Mouse (Mus musculus): ENCODE measurements at regions not wholly inside any gene's neighbourhood (a gene's known extent, or its start where the extent isn't known, plus 50 kb on each side); places are given as distances from the start of the nearest gene placed in this dataset.

GRCm38 (mm10) chr11:79833817-79834216 lies 128.4 kb downstream of the Utp6 start:
- no peak overlapping the region for H3K4me3 ChIP-seq (ENCODE audit: low read length)
- no peak overlapping the region for H3K9ac ChIP-seq (ENCODE audit: low read depth, low read length)
- H3K27me3 ChIP-seq (ENCODE audit: control insufficient read depth, insufficient read depth, low read length): no peaks in the 10 kb centered on the region
- ATAC-seq (ENCODE audit: low FRiP score, low TSS enrichment): no peak
- no peak overlapping the region for H3K27ac ChIP-seq (ENCODE audit: low read depth, low read length)
- no peaks in the 10 kb centered on the region for H3K4me1 ChIP-seq (ENCODE audit: control insufficient read depth, insufficient read depth, low read length)
- no peaks in the 10 kb centered on the region for H3K9me3 ChIP-seq (ENCODE audit: control insufficient read depth, low read length)
- H3K4me2 ChIP-seq (replicated peaks; ENCODE audit: low read depth, low read length): no peak overlapping the region
- WGBS: 60% methylated on average over 2 of the region's 2 CpGs
- H3K36me3 ChIP-seq (ENCODE audit: control insufficient read depth, insufficient read depth, low read length): no peaks in the 10 kb centered on the region

- Histone ChIP-seq H3K27ac (ENCODE audit: low read depth, low read length) (no peak overlapping the region), H3K4me3 (ENCODE audit: low read length) (no peak overlapping the region), H3K4me2 (replicated peaks; ENCODE audit: low read depth, low read length) (no peak overlapping the region), H3K27me3 (ENCODE audit: control insufficient read depth, insufficient read depth, low read length) (no peaks in the 10 kb centered on the region), H3K4me1 (ENCODE audit: control insufficient read depth, insufficient read depth, low read length) (no peaks in the 10 kb centered on the region), H3K9ac (ENCODE audit: low read depth, low read length) (no peak overlapping the region), H3K36me3 (ENCODE audit: control insufficient read depth, insufficient read depth, low read length) (no peaks in the 10 kb centered on the region), H3K9me3 (ENCODE audit: control insufficient read depth, low read length) (no peaks in the 10 kb centered on the region; the same call in 1 of the 2 replicates)
- WGBS: 88% methylated on average over 11 of the region's 11 CpGs
- no peak for ATAC-seq (ENCODE audit: low FRiP score, low TSS enrichment)
Observed at GRCm38 (mm10) chr11:79831591-79832320, 130.4 kb downstream of the Utp6 start.

- Histone ChIP-seq H3K4me2 (replicated peaks; ENCODE audit: low read depth, low read length) (no peak overlapping the region), H3K27me3 (ENCODE audit: control insufficient read depth, insufficient read depth, low read length) (no peaks in the 10 kb centered on the region), H3K4me3 (ENCODE audit: low read length) (no peak overlapping the region), H3K27ac (ENCODE audit: low read depth, low read length) (no peak overlapping the region), H3K4me1 (ENCODE audit: control insufficient read depth, insufficient read depth, low read length) (no peaks in the 10 kb centered on the region), H3K9me3 (ENCODE audit: control insufficient read depth, low read length) (no peaks in the 10 kb centered on the region; the same call in 1 of the 2 replicates), H3K36me3 (ENCODE audit: control insufficient read depth, insufficient read depth, low read length) (no peaks in the 10 kb centered on the region), H3K9ac (ENCODE audit: low read depth, low read length) (no peak overlapping the region)
- WGBS: 85% methylated on average over 5 of the region's 5 CpGs
- no peak for ATAC-seq (ENCODE audit: low FRiP score, low TSS enrichment)
Observed at GRCm38 (mm10) chr11:79830567-79831055, 131.6 kb downstream of the Utp6 start.

GRCm38 (mm10) chr11:79827034-79827433 lies 135.2 kb downstream of the Utp6 start:
- H3K4me3 ChIP-seq (ENCODE audit: low read length): no peak overlapping the region
- H3K27me3 ChIP-seq (ENCODE audit: control insufficient read depth, insufficient read depth, low read length): no peaks in the 10 kb centered on the region
- no peaks in the 10 kb centered on the region for H3K4me1 ChIP-seq (ENCODE audit: control insufficient read depth, insufficient read depth, low read length)
- no peaks in the 10 kb centered on the region; the same call in 1 of the 2 replicates for H3K9me3 ChIP-seq (ENCODE audit: control insufficient read depth, low read length)
- no peak overlapping the region for H3K9ac ChIP-seq (ENCODE audit: low read depth, low read length)
- no peak overlapping the region for H3K27ac ChIP-seq (ENCODE audit: low read depth, low read length)
- no peak overlapping the region for H3K4me2 ChIP-seq (replicated peaks; ENCODE audit: low read depth, low read length)
- WGBS: 80% methylated on average over 3 of the region's 3 CpGs
- ATAC-seq (ENCODE audit: low FRiP score, low TSS enrichment): no peak
- no peaks in the 10 kb centered on the region for H3K36me3 ChIP-seq (ENCODE audit: control insufficient read depth, insufficient read depth, low read length)

- H3K36me3 ChIP-seq (ENCODE audit: control insufficient read depth, insufficient read depth, low read length): no peaks in the 10 kb centered on the region
- no peak overlapping the region for H3K27ac ChIP-seq (ENCODE audit: low read depth, low read length)
- no peak overlapping the region for H3K4me3 ChIP-seq (ENCODE audit: low read length)
- no peak overlapping the region for H3K4me2 ChIP-seq (replicated peaks; ENCODE audit: low read depth, low read length)
- H3K9me3 ChIP-seq (ENCODE audit: control insufficient read depth, low read length): no peaks in the 10 kb centered on the region; the same call in 1 of the 2 replicates
- no peaks in the 10 kb centered on the region for H3K27me3 ChIP-seq (ENCODE audit: control insufficient read depth, insufficient read depth, low read length)
- no peak overlapping the region for H3K9ac ChIP-seq (ENCODE audit: low read depth, low read length)
- no peaks in the 10 kb centered on the region for H3K4me1 ChIP-seq (ENCODE audit: control insufficient read depth, insufficient read depth, low read length)
- no peak for ATAC-seq (ENCODE audit: low FRiP score, low TSS enrichment)
- WGBS: 69% methylated on average over 4 of the region's 4 CpGs
Observed at GRCm38 (mm10) chr11:79825881-79826280, 136.3 kb downstream of the Utp6 start.

- no peaks in the 10 kb centered on the region for H3K27me3 ChIP-seq (ENCODE audit: control insufficient read depth, insufficient read depth, low read length)
- no peak overlapping the region for H3K9ac ChIP-seq (ENCODE audit: low read depth, low read length)
- no peak overlapping the region for H3K4me2 ChIP-seq (replicated peaks; ENCODE audit: low read depth, low read length)
- WGBS: 79% methylated on average over 11 of the region's 11 CpGs
- no peaks in the 10 kb centered on the region for H3K4me1 ChIP-seq (ENCODE audit: control insufficient read depth, insufficient read depth, low read length)
- H3K4me3 ChIP-seq (ENCODE audit: low read length): no peak overlapping the region
- ATAC-seq (ENCODE audit: low FRiP score, low TSS enrichment): no peak
- H3K27ac ChIP-seq (ENCODE audit: low read depth, low read length): no peak overlapping the region
- H3K36me3 ChIP-seq (ENCODE audit: control insufficient read depth, insufficient read depth, low read length): no peaks in the 10 kb centered on the region
- no peaks in the 10 kb centered on the region; the same call in 1 of the 2 replicates for H3K9me3 ChIP-seq (ENCODE audit: control insufficient read depth, low read length)
Observed at GRCm38 (mm10) chr11:79823631-79824310, 138.4 kb downstream of the Utp6 start.

- Histone ChIP-seq H3K4me2 (replicated peaks; ENCODE audit: low read depth, low read length) (no peak overlapping the region), H3K9me3 (ENCODE audit: control insufficient read depth, low read length) (no peaks in the 10 kb centered on the region), H3K36me3 (ENCODE audit: control insufficient read depth, insufficient read depth, low read length) (no peaks in the 10 kb centered on the region), H3K27me3 (ENCODE audit: control insufficient read depth, insufficient read depth, low read length) (no peaks in the 10 kb centered on the region), H3K4me3 (ENCODE audit: low read length) (no peak overlapping the region), H3K27ac (ENCODE audit: low read depth, low read length) (no peak overlapping the region), H3K4me1 (ENCODE audit: control insufficient read depth, insufficient read depth, low read length) (no peaks in the 10 kb centered on the region), H3K9ac (ENCODE audit: low read depth, low read length) (no peak overlapping the region)
- 81% methylated on average over 5 of the region's 5 CpGs for WGBS
- no peak for ATAC-seq (ENCODE audit: low FRiP score, low TSS enrichment)
Observed at GRCm38 (mm10) chr11:79821986-79822385, 140.2 kb downstream of the Utp6 start.

GRCm38 (mm10) chr11:79815156-79815555 lies 147.0 kb downstream of the Utp6 start:
- Histone ChIP-seq H3K9ac (ENCODE audit: low read depth, low read length) (no peak overlapping the region), H3K9me3 (ENCODE audit: control insufficient read depth, low read length) (peaks cover 7% of the 10 kb centered on the region; the same call in 1 of the 2 replicates), H3K4me1 (ENCODE audit: control insufficient read depth, insufficient read depth, low read length) (no peaks in the 10 kb centered on the region), H3K27me3 (ENCODE audit: control insufficient read depth, insufficient read depth, low read length) (no peaks in the 10 kb centered on the region), H3K4me2 (replicated peaks; ENCODE audit: low read depth, low read length) (no peak overlapping the region), H3K27ac (ENCODE audit: low read depth, low read length) (no peak overlapping the region), H3K4me3 (ENCODE audit: low read length) (no peak overlapping the region), H3K36me3 (ENCODE audit: control insufficient read depth, insufficient read depth, low read length) (no peaks in the 10 kb centered on the region)
- ATAC-seq (ENCODE audit: low FRiP score, low TSS enrichment): no peak
- 84% methylated on average over 3 of the region's 3 CpGs for WGBS

- H3K27me3 ChIP-seq (ENCODE audit: control insufficient read depth, insufficient read depth, low read length): no peaks in the 10 kb centered on the region
- 0 out of 2 replicates have a peak, but pooled peaks cover 7% of the 10 kb centered on the region for H3K9me3 ChIP-seq (ENCODE audit: control insufficient read depth, low read length)
- no peak overlapping the region for H3K4me3 ChIP-seq (ENCODE audit: low read length)
- peak; percentile 60 for ATAC-seq (ENCODE audit: low FRiP score, low TSS enrichment)
- H3K9ac ChIP-seq (ENCODE audit: low read depth, low read length): no peak overlapping the region
- no peaks in the 10 kb centered on the region for H3K36me3 ChIP-seq (ENCODE audit: control insufficient read depth, insufficient read depth, low read length)
- peak overlapping the region; percentile 87 for H3K27ac ChIP-seq (ENCODE audit: low read depth, low read length)
- WGBS: 11% methylated on average over 17 of the region's 17 CpGs
- H3K4me2 ChIP-seq (replicated peaks; ENCODE audit: low read depth, low read length): no peak overlapping the region
- peaks cover 14% of the 10 kb centered on the region for H3K4me1 ChIP-seq (ENCODE audit: control insufficient read depth, insufficient read depth, low read length)
Observed at GRCm38 (mm10) chr11:79806911-79807466, 155.2 kb downstream of the Utp6 start.
